Mouse (Mus musculus): Measurements from ENCODE around the gene Abtb1. TPM values are rescaled to one million over a fixed set of nuclear protein-coding genes. Genes with fewer than 3 reads are reported as not detected.

Gene Abtb1
- polyA plus RNA-seq, 1 experiment from 2014 or later = 43.4 TPM

DNA sequence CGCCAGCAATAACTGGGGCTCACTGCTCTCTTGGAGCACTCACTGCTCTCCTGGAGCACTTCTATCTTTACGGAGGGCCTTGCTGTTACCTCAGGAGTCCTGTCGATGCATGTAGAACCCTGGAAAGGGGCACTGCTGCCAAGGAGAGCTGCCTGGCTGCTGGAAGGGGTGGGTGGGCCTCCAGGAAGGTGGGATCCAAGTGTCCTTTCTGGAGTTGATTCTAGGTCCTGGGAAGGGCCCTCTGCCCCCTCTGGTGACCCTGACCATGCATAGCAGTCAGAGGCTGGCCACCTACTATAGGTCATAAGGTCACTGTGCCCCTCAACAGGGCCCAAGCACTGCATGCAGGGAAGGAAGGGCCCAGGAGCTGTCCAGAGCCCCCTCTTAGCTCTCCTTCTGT lies 14.8 kb downstream of the Abtb1 start:
- Histone ChIP-seq H3K4me2 (no peak overlapping the region), H3K4me3 (no peak overlapping the region), H3K9ac (no peak overlapping the region), H3K27me3 (no peaks in the 10 kb centered on the region), H3K27ac (replicated peaks) (peak overlapping the region; percentile 75), H3K36me3 (no peaks in the 10 kb centered on the region), H3K4me1 (replicated peaks) (peaks cover 31% of the 10 kb centered on the region), H3K9me3 (no peaks in the 10 kb centered on the region)
- no peak for ATAC-seq (ENCODE audit: low read depth)
- WGBS = 62% methylated on average over 3 of the region's 3 CpGs

DNA sequence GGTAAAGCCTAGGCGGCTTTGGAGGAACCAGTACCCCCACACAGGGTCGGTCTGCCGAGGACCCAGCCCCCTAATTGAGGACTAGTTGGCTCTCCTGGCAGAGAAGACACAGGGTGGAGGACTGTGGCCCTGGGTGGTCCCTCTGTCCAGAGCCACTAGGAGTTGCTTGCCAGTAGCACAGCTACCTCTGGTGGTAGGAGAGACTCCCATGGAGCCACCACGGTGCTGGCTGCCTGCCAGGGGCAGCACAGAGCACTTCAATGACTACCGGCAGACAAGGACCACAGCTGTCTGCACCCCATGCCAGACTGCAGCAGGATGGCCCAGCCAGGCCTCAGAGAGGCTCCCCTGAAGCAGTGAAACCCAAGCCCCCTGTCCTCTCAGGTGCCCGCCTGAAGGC lies 15.2 kb downstream of the Abtb1 start:
- Histone ChIP-seq H3K9ac (no peak overlapping the region), H3K9me3 (no peaks in the 10 kb centered on the region), H3K4me1 (replicated peaks) (peaks cover 29% of the 10 kb centered on the region), H3K36me3 (no peaks in the 10 kb centered on the region), H3K4me2 (no peak overlapping the region), H3K4me3 (no peak overlapping the region), H3K27me3 (no peaks in the 10 kb centered on the region), H3K27ac (replicated peaks) (peak overlapping the region; percentile 75)
- ATAC-seq (ENCODE audit: low read depth) = peak; percentile 73
- WGBS = 30% methylated on average over 6 of the region's 6 CpGs

DNA sequence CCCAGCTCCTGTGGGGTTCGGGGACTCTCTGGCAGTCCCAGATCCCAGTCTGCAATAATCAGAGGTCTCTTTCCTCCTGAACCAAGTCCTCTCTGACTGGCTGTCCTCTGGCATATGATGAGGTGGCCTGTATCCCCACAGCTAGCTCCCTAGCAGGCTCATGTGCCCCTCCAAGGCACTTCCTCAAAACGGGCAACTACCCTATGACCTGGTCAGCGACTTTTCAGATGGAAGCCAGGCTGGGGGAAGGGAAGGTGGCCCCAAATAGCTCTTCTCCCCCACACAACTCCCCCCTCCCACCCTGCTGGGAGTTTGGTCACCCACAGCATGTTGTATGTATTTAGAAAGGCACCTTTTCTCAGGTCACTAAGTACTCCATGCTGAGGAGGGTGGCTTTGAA lies 15.7 kb downstream of the Abtb1 start:
- peaks cover 24% of the 10 kb centered on the region for H3K4me1 ChIP-seq (replicated peaks)
- H3K4me2 ChIP-seq = no peak overlapping the region
- no peaks in the 10 kb centered on the region for H3K9me3 ChIP-seq
- no peak overlapping the region for H3K4me3 ChIP-seq
- 57% methylated on average over 3 of the region's 3 CpGs for WGBS
- no peak for ATAC-seq (ENCODE audit: low read depth)
- H3K27ac ChIP-seq (replicated peaks) = no peak overlapping the region
- H3K9ac ChIP-seq = no peak overlapping the region
- no peaks in the 10 kb centered on the region for H3K36me3 ChIP-seq
- H3K27me3 ChIP-seq = no peaks in the 10 kb centered on the region

DNA sequence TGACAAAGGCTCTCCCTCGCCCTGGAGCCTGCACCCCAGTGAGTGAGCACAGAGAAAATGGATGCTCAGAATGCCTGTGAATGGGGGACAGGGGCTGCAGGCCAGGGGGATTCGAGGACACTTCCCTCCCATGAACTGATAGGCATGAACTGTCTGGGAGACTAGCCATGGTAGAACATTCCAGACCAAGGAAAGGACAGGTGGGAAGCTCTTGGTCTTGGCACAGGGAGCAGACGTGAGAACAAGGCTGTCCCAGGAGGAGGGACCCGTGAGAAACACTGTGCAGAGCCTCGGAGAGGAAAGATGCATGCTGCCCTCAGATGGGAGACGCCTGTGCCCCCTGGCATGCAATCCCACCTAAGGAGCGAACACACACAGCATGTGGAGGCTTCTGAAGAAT lies 17.6 kb downstream of the Abtb1 start:
- Histone ChIP-seq H3K4me3 (no peak overlapping the region), H3K36me3 (no peaks in the 10 kb centered on the region), H3K4me2 (no peak overlapping the region), H3K27me3 (no peaks in the 10 kb centered on the region), H3K9me3 (no peaks in the 10 kb centered on the region), H3K27ac (replicated peaks) (no peak overlapping the region), H3K9ac (no peak overlapping the region), H3K4me1 (replicated peaks) (peaks cover 22% of the 10 kb centered on the region)
- ATAC-seq (ENCODE audit: low read depth) = no peak
- WGBS = 62% methylated on average over 7 of the region's 7 CpGs

DNA sequence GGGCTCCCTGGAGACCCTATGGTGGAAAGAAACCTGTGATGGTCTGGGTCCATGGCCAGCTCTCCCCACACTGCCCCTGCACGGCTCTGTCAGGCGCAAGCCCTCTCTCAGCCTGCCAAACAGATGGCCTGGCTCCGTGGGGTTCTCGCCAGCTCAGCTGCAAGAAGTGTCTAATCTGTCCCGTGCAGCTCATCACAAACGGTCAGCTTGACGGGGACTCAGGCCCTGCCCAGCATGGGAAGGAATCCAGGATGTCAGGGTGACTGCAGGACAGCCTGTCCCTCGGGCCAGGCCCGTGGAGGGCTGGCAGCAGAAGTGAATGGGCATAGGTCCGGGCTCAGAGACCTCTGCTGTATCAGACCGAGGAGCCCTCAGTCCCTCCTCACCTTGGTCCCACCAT lies 19.9 kb downstream of the Abtb1 start:
- H3K9me3 ChIP-seq = no peaks in the 10 kb centered on the region
- peaks cover 9% of the 10 kb centered on the region for H3K4me1 ChIP-seq (replicated peaks)
- no peak overlapping the region for H3K4me3 ChIP-seq
- H3K27me3 ChIP-seq = no peaks in the 10 kb centered on the region
- H3K4me2 ChIP-seq = no peak overlapping the region
- no peak for ATAC-seq (ENCODE audit: low read depth)
- no peaks in the 10 kb centered on the region for H3K36me3 ChIP-seq
- H3K27ac ChIP-seq (replicated peaks) = no peak overlapping the region
- 77% methylated on average over 11 of the region's 11 CpGs for WGBS
- H3K9ac ChIP-seq = no peak overlapping the region

DNA sequence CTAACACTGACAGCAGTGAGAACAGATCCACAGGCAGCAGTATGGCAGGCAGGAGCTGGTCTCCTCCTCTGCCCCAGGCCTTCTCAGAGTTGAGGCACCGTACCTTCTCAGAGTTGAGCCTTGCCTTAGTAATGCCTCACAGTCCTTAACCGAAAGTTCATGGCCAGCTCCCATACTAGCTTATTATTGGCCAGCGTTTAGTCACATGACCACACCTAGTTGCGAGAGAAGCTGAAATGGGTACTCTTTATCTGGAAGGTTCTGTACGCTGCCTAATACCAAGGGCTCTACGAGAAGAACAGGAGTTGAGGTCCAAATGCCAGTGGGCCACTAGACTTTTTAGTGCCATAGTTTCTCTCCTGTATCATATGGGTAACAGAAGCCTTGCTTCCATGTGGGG lies 20.5 kb downstream of the Abtb1 start:
- Histone ChIP-seq H3K27me3 (no peaks in the 10 kb centered on the region), H3K27ac (replicated peaks) (no peak overlapping the region), H3K4me3 (no peak overlapping the region), H3K9ac (no peak overlapping the region), H3K4me1 (replicated peaks) (peaks cover 3% of the 10 kb centered on the region), H3K36me3 (no peaks in the 10 kb centered on the region), H3K9me3 (no peaks in the 10 kb centered on the region), H3K4me2 (no peak overlapping the region)
- 94% methylated on average over 6 of the region's 6 CpGs for WGBS
- ATAC-seq (ENCODE audit: low read depth) = no peak

DNA sequence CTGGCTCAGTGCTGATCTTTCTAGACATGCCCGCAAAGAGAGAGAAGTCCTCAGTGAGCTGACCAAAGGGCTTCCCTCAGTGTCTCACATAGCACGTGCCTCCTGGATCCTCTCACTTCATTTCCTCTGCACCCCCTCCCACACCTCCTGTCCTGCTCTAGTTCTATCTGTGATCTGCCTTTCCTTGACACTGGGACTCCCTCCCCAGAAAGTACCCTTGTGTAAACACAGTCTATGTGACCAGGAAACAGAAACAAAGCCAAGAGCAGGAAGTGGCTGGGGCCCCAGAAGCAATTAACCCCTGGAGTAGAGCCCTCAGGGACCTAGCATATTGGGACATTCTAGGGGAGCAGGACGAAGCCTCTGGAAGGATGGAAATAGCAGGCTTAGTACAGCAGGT lies 20.9 kb downstream of the Abtb1 start:
- no peaks in the 10 kb centered on the region for H3K4me1 ChIP-seq (replicated peaks)
- no peak overlapping the region for H3K9ac ChIP-seq
- ATAC-seq (ENCODE audit: low read depth) = no peak
- no peak overlapping the region for H3K4me3 ChIP-seq
- no peak overlapping the region for H3K4me2 ChIP-seq
- no peaks in the 10 kb centered on the region for H3K36me3 ChIP-seq
- no peaks in the 10 kb centered on the region for H3K27me3 ChIP-seq
- H3K9me3 ChIP-seq = no peaks in the 10 kb centered on the region
- no peak overlapping the region for H3K27ac ChIP-seq (replicated peaks)
- 54% methylated on average over 3 of the region's 3 CpGs for WGBS

DNA sequence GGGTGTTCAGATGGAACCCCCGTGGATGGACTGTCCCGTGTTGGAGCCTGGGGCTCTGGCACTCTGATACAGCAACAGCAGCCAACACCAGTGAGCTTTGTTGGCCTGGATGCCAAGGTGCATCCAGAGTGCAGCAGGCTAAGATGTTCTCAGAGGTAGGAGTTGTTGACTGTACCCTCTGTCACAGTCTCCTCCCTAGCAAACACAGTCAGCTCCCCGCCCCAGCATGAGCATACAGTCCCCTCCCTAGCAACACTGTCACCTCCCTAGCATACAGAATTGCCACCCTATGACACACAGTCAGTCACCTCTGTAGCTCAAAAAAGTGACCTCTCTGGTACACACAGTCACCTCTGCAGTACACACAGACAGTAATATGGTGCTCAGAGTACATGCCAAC lies 24.9 kb downstream of the Abtb1 start:
- ATAC-seq (ENCODE audit: low read depth) = no peak
- Histone ChIP-seq H3K9me3 (no peaks in the 10 kb centered on the region), H3K9ac (no peak overlapping the region), H3K27me3 (no peaks in the 10 kb centered on the region), H3K36me3 (no peaks in the 10 kb centered on the region), H3K4me2 (no peak overlapping the region), H3K4me1 (replicated peaks) (peaks cover 12% of the 10 kb centered on the region), H3K27ac (replicated peaks) (no peak overlapping the region), H3K4me3 (no peak overlapping the region)
- WGBS = 89% methylated on average over 3 of the region's 3 CpGs

DNA sequence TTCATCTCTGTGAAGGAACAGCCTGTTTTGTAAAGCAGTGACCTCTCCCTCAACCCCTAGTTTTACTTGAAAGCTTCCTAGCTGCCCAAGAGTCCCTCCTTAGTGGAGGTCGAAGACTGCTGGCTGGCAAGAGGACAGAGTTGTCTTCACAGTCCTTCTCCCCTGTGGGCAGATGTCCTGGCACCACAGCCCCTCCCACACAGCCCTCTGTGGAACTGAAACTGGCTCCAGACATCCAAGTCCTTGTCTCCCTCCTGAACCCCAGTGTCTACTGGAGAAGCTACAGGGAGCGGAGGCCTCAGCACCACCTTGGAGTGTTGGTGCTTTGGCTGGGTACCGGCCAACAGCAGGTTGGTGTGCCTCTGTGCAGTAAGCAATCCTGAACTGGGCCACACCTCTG lies 26.3 kb downstream of the Abtb1 start:
- H3K4me1 ChIP-seq (replicated peaks) = peaks cover 21% of the 10 kb centered on the region
- no peak for ATAC-seq (ENCODE audit: low read depth)
- 83% methylated on average over 3 of the region's 3 CpGs for WGBS

DNA sequence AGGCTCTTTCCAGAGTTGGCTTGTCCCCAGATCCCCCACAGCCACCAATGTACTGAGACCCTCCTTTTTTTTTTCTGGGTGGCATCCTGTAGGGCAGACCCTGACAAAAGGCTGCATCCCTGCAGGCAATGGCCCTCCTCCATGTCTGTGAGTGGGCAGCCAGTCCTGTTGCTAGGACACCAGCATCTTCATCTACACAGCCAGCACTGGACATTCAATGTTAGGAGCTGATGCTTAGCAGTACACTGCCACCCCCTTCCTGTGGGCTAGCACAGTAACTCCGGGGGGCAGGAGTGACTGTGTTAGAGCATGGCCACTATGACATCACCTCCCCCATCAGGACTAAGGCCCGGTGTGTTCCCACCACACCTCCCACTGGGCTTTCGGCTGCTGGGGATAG lies 26.7 kb downstream of the Abtb1 start:
- H3K9ac ChIP-seq = no peak overlapping the region
- no peaks in the 10 kb centered on the region for H3K27me3 ChIP-seq
- H3K9me3 ChIP-seq = no peaks in the 10 kb centered on the region
- 49% methylated on average over 3 of the region's 3 CpGs for WGBS
- no peak overlapping the region for H3K4me2 ChIP-seq
- ATAC-seq (ENCODE audit: low read depth) = no peak
- H3K4me3 ChIP-seq = no peak overlapping the region
- H3K36me3 ChIP-seq = no peaks in the 10 kb centered on the region
- no peak overlapping the region for H3K27ac ChIP-seq (replicated peaks)
- peaks cover 25% of the 10 kb centered on the region for H3K4me1 ChIP-seq (replicated peaks)

More for the DNA sequence above, 26.3 kb downstream of the Abtb1 start:
- no peaks in the 10 kb centered on the region for H3K36me3 ChIP-seq
- H3K4me3 ChIP-seq = no peak overlapping the region
- H3K27ac ChIP-seq (replicated peaks) = no peak overlapping the region
- H3K4me2 ChIP-seq = no peak overlapping the region
- no peaks in the 10 kb centered on the region for H3K9me3 ChIP-seq
- H3K27me3 ChIP-seq = no peaks in the 10 kb centered on the region
- no peak overlapping the region for H3K9ac ChIP-seq

DNA sequence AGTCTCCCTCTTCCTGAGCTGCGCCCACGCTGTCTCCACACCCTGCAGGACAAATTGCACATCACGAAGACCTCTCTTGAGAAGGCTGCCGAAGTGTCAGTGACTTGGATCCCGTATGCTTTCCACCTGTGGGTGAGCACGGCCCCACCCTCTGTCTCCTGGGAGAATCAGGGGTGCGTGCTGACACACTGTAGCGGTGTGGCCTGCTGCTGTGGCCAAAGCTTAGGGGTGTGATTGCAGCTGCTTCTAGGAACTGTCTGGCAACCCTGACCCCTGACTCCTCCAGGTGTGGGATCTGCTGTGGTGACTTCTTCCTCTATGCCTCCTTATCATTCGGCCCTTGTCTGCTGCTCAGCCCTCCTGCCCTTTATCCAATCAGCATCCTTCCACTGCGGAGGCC lies 28.0 kb downstream of the Abtb1 start:
- no peak overlapping the region for H3K9ac ChIP-seq
- H3K4me1 ChIP-seq (replicated peaks) = peaks cover 34% of the 10 kb centered on the region
- no peak for ATAC-seq (ENCODE audit: low read depth)
- H3K4me2 ChIP-seq = no peak overlapping the region
- 88% methylated on average over 10 of the region's 10 CpGs for WGBS
- H3K27me3 ChIP-seq = no peaks in the 10 kb centered on the region
- H3K36me3 ChIP-seq = no peaks in the 10 kb centered on the region
- H3K4me3 ChIP-seq = no peak overlapping the region
- H3K27ac ChIP-seq (replicated peaks) = no peak overlapping the region
- no peaks in the 10 kb centered on the region for H3K9me3 ChIP-seq

DNA sequence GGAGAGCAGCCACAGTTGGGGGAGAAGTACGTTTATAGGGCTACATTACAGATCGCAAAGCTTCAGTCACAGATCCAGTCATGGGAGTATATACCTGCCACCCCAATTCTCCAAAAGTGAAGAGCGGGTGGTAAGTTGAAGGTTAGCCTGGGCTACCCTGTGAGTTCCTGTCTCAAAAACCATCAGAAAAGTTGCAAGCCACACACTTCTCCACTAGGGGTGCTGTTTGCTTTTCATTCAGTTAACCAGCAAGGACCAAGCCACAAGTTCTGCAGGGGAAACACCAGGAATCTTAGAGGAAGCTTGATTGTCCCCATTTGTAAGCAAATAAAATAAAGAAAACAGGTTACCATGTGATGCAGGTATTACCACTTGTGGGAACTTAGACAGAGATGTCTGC lies 28.9 kb downstream of the Abtb1 start:
- Histone ChIP-seq H3K4me2 (no peak overlapping the region), H3K27me3 (no peaks in the 10 kb centered on the region), H3K27ac (replicated peaks) (no peak overlapping the region), H3K4me3 (no peak overlapping the region), H3K9ac (no peak overlapping the region), H3K9me3 (no peaks in the 10 kb centered on the region), H3K36me3 (no peaks in the 10 kb centered on the region), H3K4me1 (replicated peaks) (peaks cover 34% of the 10 kb centered on the region)
- WGBS = 71% methylated on average over 3 of the region's 3 CpGs
- ATAC-seq (ENCODE audit: low read depth) = no peak

DNA sequence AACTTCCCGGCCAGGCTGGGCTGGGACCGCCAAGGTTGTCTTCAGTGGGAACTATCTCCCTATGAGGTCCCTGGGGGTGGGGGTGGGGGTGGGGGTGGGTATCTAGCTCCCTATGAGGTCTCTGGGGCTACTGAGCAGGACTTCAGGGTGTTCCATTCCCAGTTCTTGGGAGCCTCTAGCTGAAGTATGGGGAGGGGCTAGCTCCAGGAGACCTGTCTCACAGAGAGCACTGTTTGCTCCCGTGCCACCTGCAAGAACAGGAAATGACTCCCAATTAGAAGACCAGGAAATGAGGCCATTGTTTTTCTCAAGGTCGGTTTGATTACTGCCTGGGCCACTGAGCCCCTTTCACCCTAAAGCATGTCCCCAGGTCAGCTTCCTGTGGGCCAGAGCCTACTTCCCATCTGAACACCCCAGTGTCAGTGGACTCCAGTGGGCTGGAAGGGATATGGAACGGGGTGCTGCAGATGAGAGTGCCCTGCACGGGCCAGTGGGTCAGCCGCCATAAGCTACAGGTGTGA lies 29.8 kb downstream of the Abtb1 start:
- Histone ChIP-seq H3K4me3 (no peak overlapping the region), H3K36me3 (no peaks in the 10 kb centered on the region), H3K9ac (no peak overlapping the region), H3K4me2 (no peak overlapping the region), H3K27ac (replicated peaks) (no peak overlapping the region), H3K4me1 (replicated peaks) (peaks cover 34% of the 10 kb centered on the region), H3K27me3 (no peaks in the 10 kb centered on the region), H3K9me3 (no peaks in the 10 kb centered on the region)
- ATAC-seq (ENCODE audit: low read depth) = no peak
- 48% methylated on average over 7 of the region's 7 CpGs for WGBS
